Mouse (Mus musculus) liver, embryonic 14.5 days (tissue): Measurements from ENCODE around the gene Btbd9. TPM values are rescaled to one million over a fixed set of nuclear protein-coding genes. Genes with fewer than 3 reads are reported as not detected.

Experiments
- ATAC-seq: fragments of 200-750 bp; cut with Nextera tagmentation; 2 replicates; pipeline ENCODE4 v1.8.0; 2017; ENCODE audit warnings: moderate number of reproducible peaks, mild to moderate bottlenecking, moderate library complexity; ENCODE audit not compliant: insufficient read depth
- DNase-seq, 3 experiments: peaks; one replicate each; pipeline ENCODE4 v3.0.0-alpha.2; 2012 to 2013; ENCODE audit warnings: low read depth in 3 of 3, low spot score in 3 of 3
- H3K27ac ChIP-seq: fragments of 300-500 bp; sonication (generic); 2 replicates; pipeline ENCODE4 v1.5.1; 2014; ENCODE audit warnings: moderate library complexity, mild to moderate bottlenecking, control low read depth, inconsistent platforms
- H3K27me3 ChIP-seq: fragments of 300-500 bp; sonication (generic); 2 replicates; pipeline ENCODE4 v1.6.1; 2014; ENCODE audit warnings: mild to moderate bottlenecking, low read length, moderate library complexity; ENCODE audit not compliant: control insufficient read depth, insufficient read depth
- H3K36me3 ChIP-seq: fragments of 300-500 bp; sonication (generic); replicated peaks from 2 replicates; pipeline ENCODE4 v1.6.1; 2014; ENCODE audit warnings: low read depth; ENCODE audit not compliant: control insufficient read depth, insufficient read depth
- H3K4me1 ChIP-seq, 2 experiments: fragments of 200-500 bp in 1 of 2; fragments of 300-500 bp in 1 of 2; sonication (generic) in 1 of 2; replicated peaks; 2 replicates each; pipeline ENCODE4 v1.6.1; 2012 to 2014; ENCODE audit warnings: antibody characterized with exemption in 1 of 2, inconsistent platforms in 1 of 2, low read length in 1 of 2; ENCODE audit not compliant: control insufficient read depth in 2 of 2, insufficient read depth in 2 of 2
- H3K4me2 ChIP-seq: fragments of 300-500 bp; sonication (generic); 2 replicates; pipeline ENCODE4 v1.6.1; 2014; ENCODE audit warnings: low read depth, mild to moderate bottlenecking, control low read depth, moderate library complexity
- H3K4me3 ChIP-seq, 2 experiments: fragments of 200-500 bp in 1 of 2; fragments of 300-500 bp in 1 of 2; sonication (generic) in 1 of 2; 2 replicates each; pipeline ENCODE4 v1.5.1; 2012 to 2014; ENCODE audit warnings: low read depth in 2 of 2, low read length in 2 of 2, mild to moderate bottlenecking in 2 of 2, control low read depth in 1 of 2, inconsistent platforms in 1 of 2, moderate library complexity in 1 of 2; ENCODE audit not compliant: insufficient read depth in 1 of 2
- H3K9ac ChIP-seq: fragments of 300-500 bp; sonication (generic); replicated peaks from 2 replicates; pipeline ENCODE4 v1.6.1; 2014; ENCODE audit warnings: mild to moderate bottlenecking, control low read depth, moderate library complexity
- H3K9me3 ChIP-seq: fragments of 300-500 bp; sonication (generic); 2 replicates; pipeline ENCODE4 v1.6.1; 2016; ENCODE audit warnings: low read length, mixed read lengths; ENCODE audit not compliant: control insufficient read depth
- CTCF ChIP-seq: IDR thresholded peaks from 2 replicates; pipeline ENCODE4 v1.5.1; 2016; ENCODE audit warnings: antibody characterized with exemption, low read depth, control low read depth
- EP300 ChIP-seq: IDR thresholded peaks from 2 replicates; pipeline ENCODE4 v1.6.1; 2016; ENCODE audit warnings: antibody characterized with exemption, low read depth
- WGBS: fragments of 180-500 bp; shearing (Covaris S2); extraction: QIAGEN DNeasy Blood & Tissue Kit; methylation state at CpG from one replicate; pipeline ENCODE4 v1.1.7; 2014; ENCODE audit not compliant: insufficient replicate concordance; 5-methylcytosine and 5-hydroxymethylcytosine counted together
- polyA plus RNA-seq, 2 experiments: library from polyadenylated mRNA; depleted of rRNA in 1 of 2; stranded (reverse) in 1 of 2; unstranded in 1 of 2; fragments of >200 nt; fragmentation: Nextera tagmentation in 1 of 2; extraction: Ambion mirVana in 1 of 2; gene quantifications; 2 replicates each; pipeline versions ENCODE4 v1.2.1 to v1.2.3; 2012 to 2014

Btbd9 gene
- polyA plus RNA-seq, 2 experiments, result 2.7 to 9.6 TPM

GRCm38 (mm10) chr17:30553027-30553937, 23.0 kb downstream of the Btbd9 start:
- Histone ChIP-seq H3K27me3 (no peaks in the 10 kb centered on the region), H3K27ac (no peak overlapping the region), H3K9me3 (no peaks in the 10 kb centered on the region), H3K36me3 (no peaks in the 10 kb centered on the region), H3K9ac (no peak overlapping the region), H3K4me3 (no peak overlapping the region), H3K4me2 (no peak overlapping the region), H3K4me1 (peaks cover 0 to 12% of the 10 kb centered on the region in 2 experiments; a peak in 2 of 4 replicates)
- ATAC-seq (no peak), DNase-seq (no peak)
- TF ChIP-seq EP300, result no peak
- TF ChIP-seq CTCF, result no peak
- 68% methylated on average over 4 of the region's 4 CpGs for WGBS

- peaks cover 0 to 12% of the 10 kb centered on the region in 2 experiments; a peak in 2 of 4 replicates for H3K4me1 ChIP-seq
- H3K9me3 ChIP-seq, result no peaks in the 10 kb centered on the region
- WGBS, result 57% methylated on average over 1 of the region's 1 CpGs
- ATAC-seq (no peak), DNase-seq (no peak)
- H3K4me3 ChIP-seq, result no peak overlapping the region
- no peak overlapping the region for H3K27ac ChIP-seq
- H3K27me3 ChIP-seq, result no peaks in the 10 kb centered on the region
- no peaks in the 10 kb centered on the region for H3K36me3 ChIP-seq
- H3K4me2 ChIP-seq, result no peak overlapping the region
- H3K9ac ChIP-seq, result no peak overlapping the region
- no peak for TF ChIP-seq EP300
Observed at GRCm38 (mm10) chr17:30550774-30551107, 25.5 kb downstream of the Btbd9 start.

GRCm38 (mm10) chr17:30549899-30550773, 26.2 kb downstream of the Btbd9 start:
- no peaks in the 10 kb centered on the region for H3K36me3 ChIP-seq
- DNase-seq (no peak), ATAC-seq (no peak)
- H3K4me1 ChIP-seq, result peaks cover 0 to 12% of the 10 kb centered on the region in 2 experiments; a peak in 2 of 4 replicates
- H3K9ac ChIP-seq, result no peak overlapping the region
- 49% methylated on average over 9 of the region's 9 CpGs for WGBS
- no peak for TF ChIP-seq EP300
- H3K9me3 ChIP-seq, result no peaks in the 10 kb centered on the region
- no peaks in the 10 kb centered on the region for H3K27me3 ChIP-seq
- H3K4me3 ChIP-seq, result no peak overlapping the region
- no peak overlapping the region for H3K27ac ChIP-seq
- H3K4me2 ChIP-seq, result no peak overlapping the region

- Histone ChIP-seq H3K4me3 (no peak overlapping the region), H3K4me1 (no peaks in the 10 kb centered on the region; a peak in 1 of 4 replicates), H3K9ac (no peak overlapping the region), H3K36me3 (no peaks in the 10 kb centered on the region), H3K27me3 (no peaks in the 10 kb centered on the region), H3K27ac (no peak overlapping the region), H3K9me3 (no peaks in the 10 kb centered on the region), H3K4me2 (no peak overlapping the region)
- no peak for TF ChIP-seq CTCF
- TF ChIP-seq EP300, result no peak
- no peak for ATAC-seq
- WGBS, result 54% methylated on average over 8 of the region's 8 CpGs
- no peak for DNase-seq
Observed at GRCm38 (mm10) chr17:30539098-30539497, 37.2 kb downstream of the Btbd9 start.

GRCm38 (mm10) chr17:30536651-30537050, 39.6 kb downstream of the Btbd9 start:
- Histone ChIP-seq H3K4me1 (no peaks in the 10 kb centered on the region; a peak in 1 of 4 replicates), H3K36me3 (no peaks in the 10 kb centered on the region), H3K9me3 (no peaks in the 10 kb centered on the region), H3K27me3 (no peaks in the 10 kb centered on the region), H3K27ac (no peak overlapping the region), H3K9ac (no peak overlapping the region), H3K4me3 (no peak overlapping the region), H3K4me2 (no peak overlapping the region)
- ATAC-seq (no peak), DNase-seq (no peak)
- no peak for TF ChIP-seq EP300
- TF ChIP-seq CTCF, result no peak
- WGBS, result 73% methylated on average over 5 of the region's 5 CpGs
